Mouse (Mus musculus) lung, postnatal 0 days (tissue): ENCODE measurements around the gene Phactr1.

ENCODE experiments used
- CTCF ChIP-seq: IDR thresholded peaks from 2 replicates; pipeline ENCODE4 v1.5.1; 2016; ENCODE audit warnings: antibody characterized with exemption, mild to moderate bottlenecking
- EP300 ChIP-seq: IDR thresholded peaks from 2 replicates; pipeline ENCODE4 v1.6.1; 2016; ENCODE audit warnings: antibody characterized with exemption, mild to moderate bottlenecking, control low read depth

- no peak for TF ChIP-seq CTCF
- TF ChIP-seq EP300 = peak; percentile 87
These were observed 209.4 kb downstream of the Phactr1 start for GRCm38 (mm10) chr13:42889516-42890474.
